Mouse (Mus musculus) brain, embryonic 14.5 days (tissue): ENCODE measurements at regions not wholly inside any gene's neighbourhood (a gene's known extent, or its start where the extent isn't known, plus 50 kb on each side); places are given as distances from the start of the nearest gene placed in this dataset.

Experiments
- CTCF ChIP-seq: fragments of 200-500 bp; IDR thresholded peaks from 2 replicates; pipeline ENCODE4 v1.5.1; 2012; ENCODE audit warnings: inconsistent platforms, mild to moderate bottlenecking, moderate library complexity, borderline replicate concordance; ENCODE audit not compliant: insufficient read depth, insufficient read length; ENCODE audit errors: extremely low read depth
- POLR2A ChIP-seq: fragments of 200-500 bp; IDR thresholded peaks from 2 replicates; pipeline ENCODE4 v1.6.1; 2012; ENCODE audit warnings: mild to moderate bottlenecking, inconsistent platforms, borderline replicate concordance; ENCODE audit not compliant: poor library complexity, insufficient read depth, insufficient read length, severe bottlenecking; ENCODE audit errors: extremely low read depth

DNA sequence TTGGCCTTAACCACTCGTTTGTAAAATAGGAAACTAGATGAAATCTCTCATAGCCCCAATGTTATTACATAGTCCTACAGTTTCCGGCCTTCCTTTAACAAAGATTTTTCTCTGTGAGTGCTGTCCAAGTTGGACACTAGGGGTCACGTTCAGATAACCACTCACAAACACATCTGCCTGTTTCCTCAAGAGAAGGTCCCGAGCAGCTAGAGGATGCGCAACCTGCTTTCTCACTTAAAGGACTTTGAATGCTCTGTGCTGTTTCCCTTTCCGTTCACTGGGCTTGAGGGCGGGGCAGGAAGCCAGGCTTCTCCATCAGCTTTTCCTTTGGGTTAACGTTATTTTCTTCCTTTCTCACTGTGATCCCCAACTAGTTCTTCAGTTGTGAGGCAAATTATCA is 58.1 kb upstream of the Zfp366 start:
- TF ChIP-seq CTCF (no peak), POLR2A (no peak)
